Mouse (Mus musculus) lung, postnatal 0 days (tissue): ENCODE measurements around the gene Sp140.
"Not testable (repeated sequence)": the region's sequence is repeated elsewhere in the genome, so short reads cannot be mapped to it uniquely, and the experiment has no call there.

Experiments
- CTCF ChIP-seq: IDR thresholded peaks from 2 replicates; pipeline ENCODE4 v1.5.1; 2016; ENCODE audit warnings: antibody characterized with exemption, mild to moderate bottlenecking
- EP300 ChIP-seq: IDR thresholded peaks from 2 replicates; pipeline ENCODE4 v1.6.1; 2016; ENCODE audit warnings: antibody characterized with exemption, mild to moderate bottlenecking, control low read depth

DNA sequence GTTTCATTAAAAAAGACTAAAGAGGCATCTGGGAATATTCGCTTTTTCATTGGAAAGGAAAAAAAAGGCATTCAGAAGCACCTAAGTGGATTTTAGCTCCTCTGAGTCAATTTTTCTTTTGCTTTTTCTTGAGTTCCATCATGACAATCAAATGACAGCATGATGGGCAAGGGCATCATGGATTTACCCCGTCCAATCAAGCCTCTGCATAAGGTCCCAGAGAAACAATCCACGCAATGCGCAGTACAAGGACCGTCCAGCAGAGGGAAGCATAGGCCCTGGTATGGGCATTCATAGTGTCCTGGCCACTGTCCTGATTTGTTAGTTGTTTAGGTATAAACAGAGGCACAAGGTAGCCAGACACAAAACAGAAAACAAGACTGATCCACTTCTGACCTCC is 18.7 kb upstream of the Sp140 start:
- TF ChIP-seq CTCF = peak; percentile 51
- not testable (repeated sequence) for TF ChIP-seq EP300
